In the genomic region with DNA sequence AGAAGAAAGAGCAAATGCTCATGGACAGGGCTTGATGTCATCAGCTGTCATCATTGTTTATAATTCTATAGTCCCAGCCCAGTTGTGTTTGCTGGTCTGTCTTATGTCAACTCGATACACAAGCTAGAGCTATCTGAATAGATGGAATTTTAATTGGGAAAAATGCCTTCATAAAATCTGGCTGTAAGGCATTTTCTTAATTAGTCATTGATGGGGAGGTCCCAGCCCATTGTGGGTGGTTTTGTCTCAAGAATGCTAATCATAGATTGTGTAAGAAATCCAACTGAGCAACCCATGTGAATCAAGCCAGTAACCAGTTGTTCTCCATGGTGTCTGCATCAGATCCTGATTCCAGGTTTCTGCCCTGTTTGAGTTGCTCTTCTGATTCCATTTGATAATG, we compare ENCODE assay signal across 18 mouse cellular contexts.
"Had no signal": no experiment of that assay in that cellular context is flagged by ENCODE, and none has a peak within 500 bp of the region (broad histone marks: within the 10 kb centered on the region; RNA-seq: fewer than 3 reads in every experiment).

No protein-coding gene starts in this region.

- H3K4me3 ChIP-seq: liver, embryonic 15.5 days; lung, embryonic 15.5 days; megakaryocyte, embryonic 14.5 days; midbrain, embryonic 13.5 days; midbrain, embryonic 15.5 days; neural tube, embryonic 12.5 days; stomach, embryonic 15.5 days had no signal

- H3K9ac ChIP-seq: liver, embryonic 15.5 days; liver, postnatal 0 days; lung, embryonic 15.5 days; midbrain, embryonic 13.5 days; midbrain, embryonic 15.5 days; neural tube, embryonic 12.5 days; stomach, embryonic 15.5 days had no signal

- H3K4me2 ChIP-seq: liver, embryonic 15.5 days; lung, embryonic 15.5 days; midbrain, embryonic 11.5 days; midbrain, embryonic 13.5 days; midbrain, embryonic 15.5 days; neural tube, embryonic 12.5 days; stomach, embryonic 15.5 days had no signal

- H3K36me3 ChIP-seq: liver, embryonic 15.5 days; lung, embryonic 15.5 days; midbrain, embryonic 13.5 days; midbrain, embryonic 15.5 days; neural tube, embryonic 12.5 days; stomach, embryonic 15.5 days had no signal

- ATAC-seq: liver, postnatal 0 days; lung, postnatal 0 days; midbrain, embryonic 13.5 days; midbrain, embryonic 15.5 days had no signal

- H3K27ac ChIP-seq: liver, embryonic 15.5 days; lung, embryonic 15.5 days; macrophage; midbrain, embryonic 13.5 days; midbrain, embryonic 15.5 days; neural tube, embryonic 12.5 days; stomach, embryonic 15.5 days had no signal

- H3K27me3 ChIP-seq: liver, embryonic 15.5 days; lung, embryonic 15.5 days; megakaryocyte, embryonic 14.5 days; midbrain, embryonic 13.5 days; midbrain, embryonic 15.5 days; neural tube, embryonic 12.5 days; stomach, embryonic 15.5 days had no signal

- H3K4me1 ChIP-seq: liver, embryonic 15.5 days; lung, embryonic 15.5 days; megakaryocyte, embryonic 14.5 days; midbrain, embryonic 13.5 days; midbrain, embryonic 15.5 days; neural tube, embryonic 12.5 days; stomach, embryonic 15.5 days had no signal

- DNase-seq: liver, postnatal 0 days; lung, adult 2 months; lung, postnatal 14 days; lung, postnatal 36 days; right cerebral cortex, postnatal 14 days; thymus, adult 18-20 months; thymus, postnatal 14 days; thymus, postnatal 4 days had no signal

- H3K9me3 ChIP-seq: liver, embryonic 15.5 days; lung, embryonic 15.5 days; midbrain, embryonic 13.5 days; midbrain, embryonic 15.5 days; neural tube, embryonic 12.5 days; stomach, embryonic 15.5 days had no signal
